Mouse (Mus musculus): ENCODE measurements at regions not wholly inside any gene's neighbourhood (a gene's known extent, or its start where the extent isn't known, plus 50 kb on each side); places are given as distances from the start of the nearest gene placed in this dataset.

DNA sequence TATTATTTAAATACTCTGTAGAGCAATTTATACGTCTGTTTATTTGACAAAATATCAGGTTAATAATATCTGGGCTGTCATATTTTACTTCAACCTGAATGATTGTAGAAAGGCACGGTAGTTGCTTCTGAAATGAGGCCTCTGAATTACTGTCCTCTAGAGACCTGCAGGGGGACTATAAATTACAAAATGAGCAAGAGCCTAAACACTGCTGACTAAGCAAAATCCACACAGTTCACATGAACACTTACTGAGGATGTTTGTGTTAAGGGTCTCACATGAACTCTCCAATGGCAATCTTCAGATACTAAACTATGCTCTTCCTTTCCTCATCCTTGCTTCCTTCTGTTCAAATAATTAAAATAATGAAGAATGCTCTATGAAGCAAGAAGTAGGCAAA, 1120.7 kb downstream of the Amy2a5 start:
- TF ChIP-seq CTCF (conservative IDR thresholded peaks at IDR 0.05), result 0 out of 2 replicates have a peak, but pooled peaks have one; percentile 9
- no peak overlapping the region for H3K4me3 ChIP-seq
- no peak for DNase-seq (ENCODE audit: low spot score in 2 of 2)
- no peak overlapping the region for H3K27ac ChIP-seq

DNA sequence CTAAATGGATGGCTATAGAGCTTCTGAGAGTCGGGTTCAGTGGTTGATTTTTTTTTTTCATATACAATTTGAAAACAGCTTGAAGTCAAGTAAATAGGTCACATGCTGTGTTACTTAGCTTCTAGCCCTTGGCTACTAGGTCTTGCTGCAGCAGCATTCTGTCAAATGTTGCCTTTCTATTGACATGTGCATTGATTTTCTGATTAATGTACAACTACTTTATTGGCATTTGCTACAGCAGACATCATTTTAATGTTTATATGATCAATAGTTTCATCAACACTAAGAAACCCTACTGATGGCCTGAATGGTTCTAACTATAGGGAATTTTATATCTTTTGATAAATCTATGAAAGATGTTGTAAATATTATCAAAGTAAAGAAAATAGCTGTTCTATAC, 1137.0 kb downstream of the Amy2a5 start:
- H3K4me3 ChIP-seq, result no peak overlapping the region
- no peak for TF ChIP-seq CTCF (conservative IDR thresholded peaks at IDR 0.05)
- no peak overlapping the region for H3K27ac ChIP-seq
- DNase-seq (ENCODE audit: low spot score in 2 of 2), result no peak

DNA sequence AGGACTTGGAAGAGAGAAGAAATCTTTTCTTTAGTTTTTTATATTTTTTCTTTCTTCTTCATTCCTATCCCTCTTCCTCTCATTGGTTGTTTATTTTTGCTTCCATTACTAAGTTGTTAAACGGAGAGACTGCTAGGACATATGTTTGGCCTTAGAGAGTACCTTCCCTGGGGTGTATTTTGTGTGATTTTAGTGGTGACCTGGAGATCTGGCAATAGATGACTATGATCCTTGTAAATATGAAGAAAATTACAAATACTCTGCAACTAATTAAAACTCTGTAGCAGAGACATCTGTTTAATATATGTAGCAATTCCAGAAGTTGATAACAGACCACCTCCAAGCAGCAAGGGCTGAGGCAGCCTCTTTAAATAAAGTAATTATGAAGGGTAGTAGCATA, 1158.0 kb downstream of the Amy2a5 start:
- H3K4me3 ChIP-seq, result no peak overlapping the region
- no peak overlapping the region for H3K27ac ChIP-seq
- no peak for DNase-seq (ENCODE audit: low spot score in 2 of 2)
- TF ChIP-seq CTCF (conservative IDR thresholded peaks at IDR 0.05), result no peak

DNA sequence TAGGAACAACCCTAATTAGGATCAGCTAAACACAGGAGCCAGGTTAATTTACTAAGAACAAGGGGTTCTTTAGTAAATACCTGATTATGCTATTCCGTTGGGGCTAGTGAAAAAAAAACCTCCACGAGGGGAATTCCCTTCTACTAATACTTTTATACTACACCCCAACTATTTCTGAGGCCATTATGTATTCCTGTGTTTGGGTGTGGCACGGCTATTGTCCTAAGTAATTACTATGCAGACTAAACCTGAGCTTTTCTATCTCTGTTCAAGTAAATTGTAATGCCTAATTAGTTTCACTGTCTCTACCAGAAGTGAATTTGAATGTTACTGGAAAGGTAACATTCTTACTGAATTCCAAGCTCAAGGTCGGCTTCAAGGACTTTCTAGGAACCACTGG, 1170.1 kb downstream of the Amy2a5 start:
- no peak for DNase-seq (ENCODE audit: low spot score in 2 of 2)
- Histone ChIP-seq H3K4me3 (no peak overlapping the region), H3K27ac (no peak overlapping the region)
- TF ChIP-seq CTCF (conservative IDR thresholded peaks at IDR 0.05), result no peak
